Mouse (Mus musculus): Measurements from ENCODE around the gene Zfr.

DNA sequence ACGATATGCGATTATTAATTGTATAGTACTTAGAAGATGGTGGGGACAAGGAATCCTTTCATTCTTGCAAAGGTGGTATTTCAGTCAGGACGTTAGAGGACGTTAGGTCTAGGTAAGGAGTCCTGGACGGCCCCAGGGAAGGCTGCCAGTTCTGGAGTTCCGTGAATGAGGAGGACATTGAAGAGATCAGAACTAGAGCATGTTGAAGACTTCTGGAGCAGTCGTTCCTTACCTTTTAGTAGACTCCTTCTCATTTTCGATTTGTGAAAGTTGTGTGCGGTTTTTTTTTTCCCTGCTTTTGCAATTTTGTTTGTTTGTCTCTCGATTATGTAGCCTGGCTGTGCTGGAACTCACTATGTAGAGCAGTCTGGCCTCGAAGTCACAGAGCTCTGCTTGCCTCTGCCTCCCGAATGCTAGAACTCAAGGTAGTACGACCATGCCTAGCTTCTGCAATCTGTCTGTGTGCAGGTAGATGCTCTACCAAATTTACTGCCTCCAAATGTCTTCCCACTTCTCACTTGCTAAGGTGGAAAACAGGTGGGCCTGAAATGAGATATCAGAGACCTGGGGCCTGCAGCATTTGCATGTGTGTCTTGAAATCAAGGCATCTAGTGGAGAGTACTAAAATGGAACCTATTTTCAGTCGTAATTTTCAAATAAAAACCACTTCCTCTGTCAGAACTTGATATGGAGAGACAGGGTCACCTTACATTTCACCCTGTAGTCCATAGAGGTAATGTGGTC, 88.4 kb downstream of the Zfr start:
- no peak for TF ChIP-seq TAL1 (IDR thresholded peaks at IDR 0.05; ENCODE audit: low read length)
- no peak for TF ChIP-seq GATA1 (IDR thresholded peaks at IDR 0.05; ENCODE audit: low read length)

Data from erythroblast, embryonic 14.5 days (primary cell).